17 mouse cellular contexts compared by ENCODE assay signal in genomic region chr3:142423501-142423917, GRCm38 (mm10). TPM values are rescaled to one million over a fixed set of nuclear protein-coding genes. Genes with fewer than 3 reads are reported as not detected.
DNase-seq lines count a peak whose midpoint lies in the region; ATAC-seq lines count a peak whose summit lies in the region.
"Had no signal": no experiment of that assay in that cellular context is flagged by ENCODE, and none has a peak within 500 bp of the region (broad histone marks: within the 10 kb centered on the region; RNA-seq: fewer than 3 reads in every experiment).

No protein-coding gene starts in this region.

- 49% methylated on average over 4 of the region's 4 CpGs for WGBS in embryonic facial prominence, embryonic 14.5 days
- WGBS in embryonic facial prominence, embryonic 10.5 days = 68% methylated on average over 4 of the region's 4 CpGs
- WGBS in heart, embryonic 16.5 days = 59% methylated on average over 4 of the region's 4 CpGs

- no peaks in the 10 kb centered on the region for H3K9me3 ChIP-seq in embryonic facial prominence, embryonic 14.5 days (ENCODE audit: control insufficient read depth, low read length)
- no peaks in the 10 kb centered on the region for H3K9me3 ChIP-seq in embryonic facial prominence, embryonic 10.5 days
- no peaks in the 10 kb centered on the region for H3K9me3 ChIP-seq in heart, embryonic 16.5 days (replicated peaks; ENCODE audit: control insufficient read depth, low read length)
- H3K9me3 ChIP-seq: hindbrain, embryonic 12.5 days; limb, embryonic 10.5 days; liver, embryonic 13.5 days; midbrain, embryonic 12.5 days had no signal

- no peak overlapping the region for H3K27ac ChIP-seq in embryonic facial prominence, embryonic 14.5 days (replicated peaks; ENCODE audit: low read depth, low read length)
- H3K27ac ChIP-seq in embryonic facial prominence, embryonic 10.5 days (replicated peaks) = no peak overlapping the region
- 0 out of 2 replicates have a peak overlapping the region, but pooled peaks have one; percentile 1 for H3K27ac ChIP-seq in heart, embryonic 16.5 days (ENCODE audit: low read length)
- H3K27ac ChIP-seq: hindbrain, embryonic 12.5 days; limb, embryonic 10.5 days; liver, embryonic 13.5 days; midbrain, embryonic 12.5 days had no signal

- DNase-seq in embryonic facial prominence, embryonic 14.5 days (ENCODE audit: low spot score) = peak; percentile 9
- DNase-seq in embryonic facial prominence, embryonic 10.5 days (ENCODE audit: low spot score) = no peak
- no peak for DNase-seq in heart, adult 8-10 months (ENCODE audit: low spot score)
- peak; percentile 54 for DNase-seq in kidney, adult 11 months
- DNase-seq in kidney, postnatal 10 days = peak; percentile 33
- DNase-seq in spleen, postnatal 36 days (ENCODE audit: low spot score in 2 of 2) = no peak
- DNase-seq in adrenal gland, postnatal 4 days (ENCODE audit: low spot score in 2 of 2) = no peak
- DNase-seq: cerebellum, postnatal 14 days; forebrain, postnatal 0 days; liver, embryonic 13.5 days; lung, postnatal 36 days; thymus, postnatal 36 days had no signal

- H3K36me3 ChIP-seq in embryonic facial prominence, embryonic 14.5 days (ENCODE audit: control insufficient read depth, insufficient read depth, low read length) = no peaks in the 10 kb centered on the region
- no peaks in the 10 kb centered on the region for H3K36me3 ChIP-seq in embryonic facial prominence, embryonic 10.5 days (replicated peaks)
- no peaks in the 10 kb centered on the region for H3K36me3 ChIP-seq in heart, embryonic 16.5 days (ENCODE audit: control insufficient read depth, insufficient read depth)
- H3K36me3 ChIP-seq: hindbrain, embryonic 12.5 days; limb, embryonic 10.5 days; liver, embryonic 13.5 days; midbrain, embryonic 12.5 days had no signal

- no peak overlapping the region for H3K4me2 ChIP-seq in embryonic facial prominence, embryonic 14.5 days (ENCODE audit: low read depth, low read length)
- H3K4me2 ChIP-seq in heart, embryonic 16.5 days (ENCODE audit: low read depth, low read length) = no peak overlapping the region
- H3K4me2 ChIP-seq: hindbrain, embryonic 12.5 days; liver, embryonic 13.5 days; midbrain, embryonic 12.5 days had no signal

- ATAC-seq in embryonic facial prominence, embryonic 14.5 days (ENCODE audit: low read depth) = no peak
- ATAC-seq in heart, embryonic 16.5 days (replicated peaks; ENCODE audit: extremely low read depth, insufficient read depth, low FRiP score) = no peak
- ATAC-seq: forebrain, postnatal 0 days; intestine, postnatal 0 days had no signal

- no peaks in the 10 kb centered on the region for H3K4me1 ChIP-seq in embryonic facial prominence, embryonic 14.5 days (ENCODE audit: control insufficient read depth, insufficient read depth, low read length)
- no peaks in the 10 kb centered on the region for H3K4me1 ChIP-seq in embryonic facial prominence, embryonic 10.5 days
- peaks cover 17% of the 10 kb centered on the region for H3K4me1 ChIP-seq in heart, embryonic 16.5 days (ENCODE audit: control insufficient read depth, insufficient read depth, low read length)
- H3K4me1 ChIP-seq: hindbrain, embryonic 12.5 days; limb, embryonic 10.5 days; liver, embryonic 13.5 days; midbrain, embryonic 12.5 days had no signal

- H3K9ac ChIP-seq in embryonic facial prominence, embryonic 14.5 days (ENCODE audit: low read depth, low read length) = no peak overlapping the region
- no peak overlapping the region for H3K9ac ChIP-seq in heart, embryonic 16.5 days (ENCODE audit: low read length)
- H3K9ac ChIP-seq: forebrain, postnatal 0 days; hindbrain, embryonic 12.5 days; liver, embryonic 13.5 days; midbrain, embryonic 12.5 days had no signal

- no peaks in the 10 kb centered on the region for H3K27me3 ChIP-seq in embryonic facial prominence, embryonic 14.5 days (replicated peaks; ENCODE audit: control insufficient read depth, insufficient read depth, low read length)
- no peaks in the 10 kb centered on the region for H3K27me3 ChIP-seq in embryonic facial prominence, embryonic 10.5 days (replicated peaks; ENCODE audit: low read depth, poor library complexity, severe bottlenecking)
- no peaks in the 10 kb centered on the region for H3K27me3 ChIP-seq in heart, embryonic 16.5 days (ENCODE audit: control insufficient read depth, insufficient read depth, low read length)
- H3K27me3 ChIP-seq: hindbrain, embryonic 12.5 days; liver, embryonic 13.5 days; midbrain, embryonic 12.5 days had no signal

- no peak overlapping the region for H3K4me3 ChIP-seq in embryonic facial prominence, embryonic 14.5 days (ENCODE audit: low read depth, low read length)
- no peak overlapping the region for H3K4me3 ChIP-seq in embryonic facial prominence, embryonic 10.5 days
- no peak overlapping the region for H3K4me3 ChIP-seq in heart, embryonic 16.5 days (ENCODE audit: low read length)
- H3K4me3 ChIP-seq: hindbrain, embryonic 12.5 days; limb, embryonic 10.5 days; liver, embryonic 13.5 days; midbrain, embryonic 12.5 days had no signal

RNA-seq across cellular contexts. Expression of gene Pdlim5, which starts 28.0 kb away (rescaled TPM):
- polyA plus RNA-seq in embryonic facial prominence, embryonic 14.5 days (2014; fragmentation: Nextera tagmentation; extraction: Ambion mirVana) = 63.6 and 84.5 TPM in 2 replicates
- 17.2 and 18.2 TPM in 2 replicates for polyA plus RNA-seq in embryonic facial prominence, embryonic 10.5 days (2016; fragmentation: Nextera tagmentation; extraction: Ambion mirVana)
- 235 and 246 TPM in 2 replicates for polyA plus RNA-seq in heart, embryonic 16.5 days (2015; fragmentation: Nextera tagmentation; extraction: Ambion mirVana)
- 100 to 1,000 TPM; 698 to 745 (median 734) TPM for total RNA-seq in heart, adult 8-10 months (2022)
- total RNA-seq in adrenal gland, postnatal 4 days (2021) = 10 to 100 TPM; 53.5 to 57.7 TPM

Comparison
In these comparisons a context has a peak if more than half of its experiments do, and no peak if none do; other contexts are left out.
1. DNase-seq: peak in embryonic facial prominence, embryonic 14.5 days (single experiment), kidney, adult 11 months (single experiment) and kidney, postnatal 10 days (single experiment); none in embryonic facial prominence, embryonic 10.5 days (single experiment), heart, adult 8-10 months (single experiment), spleen, postnatal 36 days (0 of 2) and adrenal gland, postnatal 4 days (0 of 2).